Mouse (Mus musculus): ENCODE data around the gene Zswim5. TPM values are rescaled to one million over a fixed set of nuclear protein-coding genes. Genes with fewer than 3 reads are reported as not detected.

Gene Zswim5
- polyA plus RNA-seq, 1 experiment: not detected

- TF ChIP-seq TAL1 (IDR thresholded peaks at IDR 0.05; ENCODE audit: low read length) (no peak), GATA1 (IDR thresholded peaks at IDR 0.05; ENCODE audit: low read length) (no peak)
- Histone ChIP-seq H3K4me3 (replicated peaks) (no peak overlapping the region), H3K27me3 (ENCODE audit: control insufficient read depth) (peaks cover 25% of the 10 kb centered on the region), H3K36me3 (ENCODE audit: control insufficient read depth) (no peaks in the 10 kb centered on the region), H3K4me1 (ENCODE audit: control insufficient read depth) (no peaks in the 10 kb centered on the region), H3K9me3 (ENCODE audit: control insufficient read depth, low read length) (no peaks in the 10 kb centered on the region)
These were observed 17.3 kb downstream of the Zswim5 start for GRCm38 (mm10) chr4:116894200-116895080.

GRCm38 (mm10) chr4:116910489-116911181 lies 33.5 kb downstream of the Zswim5 start:
- no peaks in the 10 kb centered on the region for H3K27me3 ChIP-seq (ENCODE audit: control insufficient read depth)
- no peaks in the 10 kb centered on the region for H3K4me1 ChIP-seq (ENCODE audit: control insufficient read depth)
- TF ChIP-seq TAL1 (IDR thresholded peaks at IDR 0.05; ENCODE audit: low read length) (no peak), GATA1 (IDR thresholded peaks at IDR 0.05; ENCODE audit: low read length) (no peak)
- H3K9me3 ChIP-seq (ENCODE audit: control insufficient read depth, low read length): no peaks in the 10 kb centered on the region
- no peaks in the 10 kb centered on the region for H3K36me3 ChIP-seq (ENCODE audit: control insufficient read depth)
- H3K4me3 ChIP-seq (replicated peaks): no peak overlapping the region

- TF ChIP-seq TAL1 (IDR thresholded peaks at IDR 0.05; ENCODE audit: low read length) (no peak), GATA1 (IDR thresholded peaks at IDR 0.05; ENCODE audit: low read length) (no peak)
- Histone ChIP-seq H3K9me3 (ENCODE audit: control insufficient read depth, low read length) (no peaks in the 10 kb centered on the region), H3K4me1 (ENCODE audit: control insufficient read depth) (no peaks in the 10 kb centered on the region), H3K4me3 (replicated peaks) (no peak overlapping the region), H3K27me3 (ENCODE audit: control insufficient read depth) (no peaks in the 10 kb centered on the region), H3K36me3 (ENCODE audit: control insufficient read depth) (no peaks in the 10 kb centered on the region)
These were observed 34.0 kb downstream of the Zswim5 start for GRCm38 (mm10) chr4:116911202-116911601.

GRCm38 (mm10) chr4:116913318-116913717 lies 36.1 kb downstream of the Zswim5 start:
- Histone ChIP-seq H3K36me3 (ENCODE audit: control insufficient read depth) (no peaks in the 10 kb centered on the region), H3K4me3 (replicated peaks) (no peak overlapping the region), H3K27me3 (ENCODE audit: control insufficient read depth) (no peaks in the 10 kb centered on the region), H3K4me1 (ENCODE audit: control insufficient read depth) (no peaks in the 10 kb centered on the region), H3K9me3 (ENCODE audit: control insufficient read depth, low read length) (no peaks in the 10 kb centered on the region)
- TF ChIP-seq GATA1 (IDR thresholded peaks at IDR 0.05; ENCODE audit: low read length) (no peak), TAL1 (IDR thresholded peaks at IDR 0.05; ENCODE audit: low read length) (no peak)

GRCm38 (mm10) chr4:116928006-116928651 lies 51.0 kb downstream of the Zswim5 start:
- no peak overlapping the region for H3K4me3 ChIP-seq (replicated peaks)
- TF ChIP-seq GATA1 (IDR thresholded peaks at IDR 0.05; ENCODE audit: low read length) (no peak), TAL1 (IDR thresholded peaks at IDR 0.05; ENCODE audit: low read length) (no peak)
- no peaks in the 10 kb centered on the region for H3K4me1 ChIP-seq (ENCODE audit: control insufficient read depth)
- no peaks in the 10 kb centered on the region for H3K9me3 ChIP-seq (ENCODE audit: control insufficient read depth, low read length)
- no peaks in the 10 kb centered on the region for H3K36me3 ChIP-seq (ENCODE audit: control insufficient read depth)
- H3K27me3 ChIP-seq (ENCODE audit: control insufficient read depth): 0 out of 2 replicates have a peak, but pooled peaks cover 2% of the 10 kb centered on the region

- no peaks in the 10 kb centered on the region for H3K36me3 ChIP-seq (ENCODE audit: control insufficient read depth)
- no peaks in the 10 kb centered on the region for H3K4me1 ChIP-seq (ENCODE audit: control insufficient read depth)
- peaks cover 6% of the 10 kb centered on the region; the same call in 1 of the 2 replicates for H3K27me3 ChIP-seq (ENCODE audit: control insufficient read depth)
- H3K9me3 ChIP-seq (ENCODE audit: control insufficient read depth, low read length): no peaks in the 10 kb centered on the region
- H3K4me3 ChIP-seq (replicated peaks): no peak overlapping the region
- TF ChIP-seq GATA1 (IDR thresholded peaks at IDR 0.05; ENCODE audit: low read length) (no peak), TAL1 (IDR thresholded peaks at IDR 0.05; ENCODE audit: low read length) (no peak)
These were observed 62.4 kb downstream of the Zswim5 start for GRCm38 (mm10) chr4:116939585-116939984.

- TF ChIP-seq TAL1 (IDR thresholded peaks at IDR 0.05; ENCODE audit: low read length): no peak
- TF ChIP-seq GATA1 (IDR thresholded peaks at IDR 0.05; ENCODE audit: low read length): no peak
- Histone ChIP-seq H3K4me3 (replicated peaks) (no peak overlapping the region), H3K36me3 (ENCODE audit: control insufficient read depth) (no peaks in the 10 kb centered on the region), H3K9me3 (ENCODE audit: control insufficient read depth, low read length) (no peaks in the 10 kb centered on the region), H3K4me1 (ENCODE audit: control insufficient read depth) (no peaks in the 10 kb centered on the region), H3K27me3 (ENCODE audit: control insufficient read depth) (peaks cover 6% of the 10 kb centered on the region)
These were observed 65.5 kb downstream of the Zswim5 start for GRCm38 (mm10) chr4:116942695-116943094.

- Histone ChIP-seq H3K36me3 (ENCODE audit: control insufficient read depth) (no peaks in the 10 kb centered on the region), H3K4me3 (replicated peaks) (no peak overlapping the region), H3K27me3 (ENCODE audit: control insufficient read depth) (peaks cover 6% of the 10 kb centered on the region), H3K4me1 (ENCODE audit: control insufficient read depth) (no peaks in the 10 kb centered on the region), H3K9me3 (ENCODE audit: control insufficient read depth, low read length) (no peaks in the 10 kb centered on the region)
- no peak for TF ChIP-seq TAL1 (IDR thresholded peaks at IDR 0.05; ENCODE audit: low read length)
These were observed 66.9 kb downstream of the Zswim5 start for GRCm38 (mm10) chr4:116944055-116944454.

- no peaks in the 10 kb centered on the region for H3K4me1 ChIP-seq (ENCODE audit: control insufficient read depth)
- TF ChIP-seq TAL1 (IDR thresholded peaks at IDR 0.05; ENCODE audit: low read length) (no peak), GATA1 (IDR thresholded peaks at IDR 0.05; ENCODE audit: low read length) (no peak)
These were observed 74.5 kb downstream of the Zswim5 start for GRCm38 (mm10) chr4:116951642-116952041.

More at GRCm38 (mm10) chr4:116951642-116952041, 74.5 kb downstream of the Zswim5 start:
- no peaks in the 10 kb centered on the region for H3K9me3 ChIP-seq (ENCODE audit: control insufficient read depth, low read length)
- no peak overlapping the region for H3K4me3 ChIP-seq (replicated peaks)
- no peaks in the 10 kb centered on the region for H3K27me3 ChIP-seq (ENCODE audit: control insufficient read depth)
- no peaks in the 10 kb centered on the region for H3K36me3 ChIP-seq (ENCODE audit: control insufficient read depth)
